Mouse (Mus musculus): ENCODE results near the gene Traf3ip1.

DNA sequence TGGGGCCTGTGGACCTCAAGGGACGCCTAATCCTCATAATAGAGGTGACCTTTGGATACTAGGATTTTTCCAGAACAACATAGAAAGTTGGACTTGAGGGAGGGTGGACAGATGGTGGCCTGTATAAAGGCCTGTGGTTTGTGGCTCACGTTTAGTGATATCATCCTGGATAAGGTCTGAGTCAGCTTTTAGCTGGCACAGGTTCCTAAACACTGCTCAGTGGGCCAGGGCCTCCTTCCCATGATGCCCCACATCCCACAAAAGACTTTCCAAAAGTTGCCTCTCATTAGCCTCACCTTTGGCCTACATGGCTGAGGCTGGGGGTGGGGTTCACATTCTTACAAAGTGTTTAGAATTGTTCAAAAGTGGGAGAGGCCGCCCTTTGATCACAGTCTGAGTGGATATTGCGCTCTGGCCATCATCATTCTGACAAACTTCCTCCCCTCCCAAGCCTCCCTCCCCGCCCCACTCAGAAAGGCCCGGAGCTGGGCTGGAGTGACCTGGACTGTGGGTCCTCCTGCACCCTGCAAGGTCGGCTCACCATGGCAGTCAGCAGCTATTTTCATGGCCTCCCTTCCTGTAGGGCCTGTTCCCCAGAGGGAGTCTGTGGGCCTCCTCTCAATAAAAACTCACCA is 83.6 kb downstream of the Traf3ip1 start:
- TF ChIP-seq CTCF (IDR thresholded peaks at IDR 0.05; ENCODE audit: borderline replicate concordance, insufficient read depth, low read length), result no peak
- no peak for TF ChIP-seq POLR2A (IDR thresholded peaks at IDR 0.05; ENCODE audit: low read depth, low read length)
